Mouse (Mus musculus) bone marrow macrophage, adult 2 months (primary cell): ENCODE measurements around the gene Castor2.

Source experiments
- CTCF ChIP-seq: IDR thresholded peaks from 2 replicates; pipeline ENCODE4 v1.5.1; 2012; ENCODE audit warnings: low read depth, mild to moderate bottlenecking, low read length, moderate library complexity
- POLR2A ChIP-seq: IDR thresholded peaks from 2 replicates; pipeline ENCODE4 v1.6.1; 2012; ENCODE audit warnings: mild to moderate bottlenecking, low read depth, low read length, borderline replicate concordance

GRCm38 (mm10) chr5:134186059-134186458 is 86.5 kb downstream of the Castor2 start:
- TF ChIP-seq CTCF (no peak), POLR2A (no peak)
